Mouse (Mus musculus) brown adipose tissue, adult 24 weeks (tissue): ENCODE results near the gene Gtf3a. TPM values are rescaled to one million over a fixed set of nuclear protein-coding genes. Genes with fewer than 3 reads are reported as not detected.
"Not testable (repeated sequence)": the region's sequence is repeated elsewhere in the genome, so short reads cannot be mapped to it uniquely, and the experiment has no call there.

Source experiments
- H3K27ac ChIP-seq: fragments of 200-500 bp; replicated peaks from 2 replicates; pipeline ENCODE4 v1.5.1; 2012; ENCODE audit warnings: low read depth, mild to moderate bottlenecking, low read length
- H3K4me1 ChIP-seq: fragments of 200-500 bp; 2 replicates; pipeline ENCODE4 v1.6.1; 2012; ENCODE audit warnings: low read length, mixed read lengths; ENCODE audit not compliant: control insufficient read depth, insufficient read depth, insufficient read length
- H3K4me3 ChIP-seq: fragments of 200-500 bp; 2 replicates; pipeline ENCODE4 v1.5.1; 2012; ENCODE audit warnings: low read depth, mild to moderate bottlenecking, low read length, moderate library complexity; ENCODE audit not compliant: insufficient read depth
- polyA plus RNA-seq: library from polyadenylated mRNA; stranded (reverse); fragments of >200 nt; gene quantifications from 2 replicates; pipeline ENCODE4 v1.2.4, GENCODE M21; 2012; ENCODE audit not compliant: missing spikeins, insufficient read depth, insufficient read length

Gene Gtf3a
- 36.4 and 46.3 TPM in 2 replicates for polyA plus RNA-seq

DNA sequence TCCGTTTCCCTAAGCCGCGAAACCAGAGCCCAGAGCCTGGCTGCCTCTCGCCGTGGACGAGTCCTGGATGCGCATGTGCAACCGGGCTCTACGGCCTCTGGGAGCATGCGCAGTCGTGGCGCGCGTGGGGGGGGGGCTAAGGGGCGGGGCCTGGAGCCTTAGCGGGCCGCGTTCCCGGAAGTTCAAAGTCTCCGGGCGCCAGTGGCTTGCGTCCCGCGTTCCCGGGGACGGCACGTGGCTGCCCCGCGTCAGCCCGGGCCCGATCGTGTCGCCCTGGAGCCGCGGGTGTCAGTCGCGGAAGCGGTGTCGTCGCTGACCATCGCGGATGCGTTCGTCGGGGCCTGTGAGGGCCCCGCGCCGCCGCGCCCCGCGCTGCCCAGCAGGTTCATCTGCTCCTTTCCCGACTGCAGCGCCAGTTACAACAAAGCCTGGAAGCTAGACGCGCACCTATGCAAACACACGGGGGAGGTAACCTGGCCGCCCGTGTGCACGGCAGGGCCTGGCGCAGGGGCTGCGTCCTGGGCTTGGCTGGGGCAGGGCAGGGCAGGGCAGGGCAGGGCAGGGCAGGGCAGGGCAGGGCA is at the start of gene Gtf3a:
Gene Gtf3a (plus strand): TSS at position 150 of the 581 bp plus-strand sequence.
- H3K4me1 ChIP-seq, result peaks cover 11% of the 10 kb centered on the region; the same call in 1 of the 2 replicates
- H3K4me3 ChIP-seq, result peak within 1 kb of the TSS; percentile 67
- H3K27ac ChIP-seq, result peak within 1 kb of the TSS; percentile 82

DNA sequence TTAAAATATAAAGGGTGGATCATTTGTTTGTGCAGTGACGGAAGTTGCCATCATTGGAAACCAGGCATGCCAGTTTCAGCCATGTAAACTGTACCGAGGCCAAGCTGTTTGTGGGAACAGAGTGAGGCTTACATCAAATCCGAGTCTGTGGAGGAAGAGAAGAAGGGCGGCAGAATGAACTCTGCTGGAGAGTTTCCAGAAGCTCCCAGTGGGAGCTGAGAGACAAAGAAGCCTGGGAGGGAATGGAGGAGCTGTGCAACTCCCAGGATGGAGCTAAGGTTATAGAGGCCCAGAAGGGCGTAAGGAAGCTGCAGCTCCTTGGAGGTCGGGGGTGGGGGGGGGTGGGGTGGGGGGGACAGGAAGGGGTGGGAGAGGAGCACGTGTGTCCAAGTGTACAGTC is 48.1 kb upstream of the Gtf3a start:
- 0 out of 2 replicates have a peak overlapping the region, but pooled peaks have one; percentile 4 for H3K27ac ChIP-seq
- no peaks in the 10 kb centered on the region for H3K4me1 ChIP-seq
- no peak overlapping the region for H3K4me3 ChIP-seq

DNA sequence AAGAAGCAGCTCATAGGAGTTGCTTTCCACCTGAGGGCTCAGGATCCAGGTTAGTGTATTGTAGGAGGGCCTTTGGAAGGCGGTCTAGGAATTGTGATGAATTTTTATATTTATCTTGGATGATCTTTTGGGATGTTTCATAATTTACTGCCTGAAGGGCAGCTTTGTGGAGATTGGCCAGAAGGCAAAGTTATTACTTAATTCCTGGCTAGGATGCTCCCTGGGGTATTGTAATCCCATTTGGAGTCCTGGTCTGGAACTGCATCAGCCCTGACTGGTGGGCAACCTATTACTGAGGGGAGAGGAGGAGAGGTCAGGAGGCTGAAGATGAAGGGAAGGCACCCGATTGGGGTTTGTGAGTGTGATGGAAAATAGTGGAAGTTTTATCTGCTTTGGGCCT is 47.0 kb upstream of the Gtf3a start:
- no peaks in the 10 kb centered on the region for H3K4me1 ChIP-seq
- no peak overlapping the region for H3K4me3 ChIP-seq
- H3K27ac ChIP-seq, result no peak overlapping the region

DNA sequence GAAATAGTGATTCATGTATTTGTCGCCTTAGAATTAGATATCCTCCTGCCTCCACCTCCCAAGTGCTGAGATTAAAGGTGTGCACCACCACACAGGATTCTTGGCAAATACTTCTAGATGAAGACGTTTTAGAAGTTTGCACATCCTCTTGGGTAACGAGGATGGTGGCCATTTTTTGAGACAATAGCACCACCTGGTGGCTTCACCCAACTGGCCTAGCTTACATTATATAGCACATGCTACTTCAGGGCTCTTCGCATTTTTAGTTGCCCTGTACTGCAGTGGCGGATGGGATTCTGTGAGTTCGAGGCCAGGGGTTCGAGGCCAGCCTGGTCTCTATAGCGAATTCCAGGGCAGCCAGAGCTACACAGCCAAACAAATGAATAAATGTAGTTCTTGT is 44.1 kb upstream of the Gtf3a start:
- Histone ChIP-seq H3K27ac (no peak overlapping the region), H3K4me1 (no peaks in the 10 kb centered on the region), H3K4me3 (no peak overlapping the region)

DNA sequence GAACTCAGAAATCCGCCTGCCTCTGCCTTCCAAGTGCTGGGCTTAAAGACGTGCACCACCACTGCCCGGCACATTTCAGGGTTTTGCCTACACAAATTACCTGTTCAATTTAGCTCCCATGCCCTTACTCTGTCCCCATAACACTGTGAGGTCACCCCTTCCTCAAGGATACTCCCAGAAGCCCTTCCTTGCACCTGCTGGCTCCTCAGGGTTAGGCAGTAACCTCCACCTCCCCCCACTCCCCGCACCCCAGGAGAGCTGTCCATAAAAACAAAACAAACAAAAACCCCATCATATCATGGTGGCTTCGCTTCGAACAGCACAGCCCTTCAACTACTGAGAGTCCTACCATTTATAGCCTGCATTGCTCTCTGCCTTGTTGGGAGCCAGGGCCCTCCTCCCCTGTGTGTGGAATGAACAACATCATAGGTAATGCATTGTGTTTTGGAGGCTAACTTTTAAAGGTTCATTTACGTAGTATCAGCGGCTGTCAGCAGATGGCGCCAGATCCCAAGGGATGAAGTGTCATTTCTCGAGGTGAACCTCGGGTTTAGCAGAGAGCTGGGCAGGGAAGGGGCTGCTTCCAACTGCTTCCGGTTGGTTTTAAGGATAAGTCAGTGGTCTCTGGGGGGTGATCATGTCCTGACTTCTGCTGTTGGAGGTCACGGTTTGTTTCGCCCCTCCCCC is 42.8 kb upstream of the Gtf3a start:
- no peaks in the 10 kb centered on the region for H3K4me1 ChIP-seq
- H3K27ac ChIP-seq, result no peak overlapping the region
- H3K4me3 ChIP-seq, result no peak overlapping the region

DNA sequence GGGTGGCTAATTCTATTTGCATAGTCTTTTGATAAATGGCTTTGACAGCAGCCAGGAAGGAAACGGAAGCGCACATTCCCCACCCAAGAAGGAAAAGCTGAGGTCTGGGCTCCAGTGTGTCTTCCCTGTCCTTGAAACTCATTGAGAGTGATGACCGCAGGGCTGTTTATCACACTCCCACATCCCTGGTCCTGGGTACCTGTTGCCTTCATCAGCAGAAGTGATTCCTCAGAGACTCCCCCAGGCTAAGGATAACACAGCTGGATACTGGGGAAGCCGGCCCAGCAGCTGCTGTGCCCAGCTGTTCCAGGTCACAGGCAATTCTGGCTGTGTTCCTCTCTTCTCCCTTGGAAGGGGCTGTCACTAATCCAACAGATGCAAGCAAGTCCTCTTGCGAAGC is 40.9 kb upstream of the Gtf3a start:
- Histone ChIP-seq H3K4me3 (no peak overlapping the region), H3K27ac (no peak overlapping the region), H3K4me1 (no peaks in the 10 kb centered on the region)

DNA sequence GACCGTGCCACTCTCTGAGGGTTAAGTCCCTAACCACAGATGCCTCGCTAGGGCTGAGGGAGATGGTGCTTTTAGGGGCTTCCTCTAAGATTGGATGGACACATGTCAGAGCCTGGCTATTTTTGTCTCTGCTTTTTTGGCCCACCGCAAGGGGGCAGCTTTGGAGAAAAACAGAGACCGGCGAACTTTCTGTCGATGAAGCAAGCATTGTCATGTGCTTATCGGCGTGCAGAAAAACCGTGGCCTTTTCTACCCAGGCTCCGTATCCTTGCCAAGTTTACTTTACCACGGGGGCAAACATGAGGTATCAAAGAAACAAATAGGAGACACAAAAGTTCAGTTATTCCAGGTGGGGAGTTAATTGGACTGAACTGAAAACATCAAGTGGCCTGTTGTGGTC is 39.8 kb upstream of the Gtf3a start:
- Histone ChIP-seq H3K4me1 (no peaks in the 10 kb centered on the region), H3K4me3 (no peak overlapping the region), H3K27ac (no peak overlapping the region)

DNA sequence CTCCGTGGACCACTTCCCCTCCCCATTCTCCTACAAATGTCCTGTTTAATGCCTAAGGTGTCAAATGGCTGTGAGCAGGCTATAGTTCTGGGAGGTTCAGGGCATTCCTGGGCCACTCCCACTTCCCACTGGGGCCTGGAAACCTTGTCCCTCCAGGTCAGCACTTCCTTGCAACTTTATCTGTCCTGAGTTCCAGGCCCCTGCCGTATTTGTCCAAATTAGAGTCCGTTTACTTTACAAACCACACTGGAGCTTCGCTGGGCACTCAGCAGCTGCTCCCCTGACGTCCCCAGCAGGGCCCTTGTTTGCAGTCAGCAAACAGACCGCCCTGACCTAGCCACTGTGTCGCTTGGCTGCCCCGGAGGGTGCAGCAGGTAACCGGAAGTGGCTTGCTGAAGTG is 36.3 kb upstream of the Gtf3a start:
- Histone ChIP-seq H3K4me3 (no peak overlapping the region), H3K27ac (no peak overlapping the region), H3K4me1 (no peaks in the 10 kb centered on the region)

DNA sequence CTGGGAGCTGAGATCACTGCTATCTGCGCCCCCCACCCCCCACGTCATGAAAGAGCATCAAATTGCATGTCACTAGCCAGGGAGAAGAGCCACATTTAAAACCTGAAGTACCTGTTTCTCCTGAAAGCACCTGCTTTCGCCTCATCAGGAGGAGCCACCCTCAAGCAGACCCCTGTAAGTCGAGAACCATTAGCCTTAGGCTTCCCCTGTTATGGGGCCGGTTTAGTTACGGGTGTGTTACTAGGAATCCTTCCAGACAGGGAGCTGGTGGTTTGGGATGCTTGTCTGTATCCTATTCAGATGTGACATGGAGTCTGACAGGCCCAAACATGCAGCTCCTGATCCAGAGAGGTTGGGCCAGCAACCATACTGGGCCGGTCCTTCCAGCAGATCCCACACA is 35.1 kb upstream of the Gtf3a start:
- Histone ChIP-seq H3K4me3 (no peak overlapping the region), H3K27ac (no peak overlapping the region), H3K4me1 (no peaks in the 10 kb centered on the region)

DNA sequence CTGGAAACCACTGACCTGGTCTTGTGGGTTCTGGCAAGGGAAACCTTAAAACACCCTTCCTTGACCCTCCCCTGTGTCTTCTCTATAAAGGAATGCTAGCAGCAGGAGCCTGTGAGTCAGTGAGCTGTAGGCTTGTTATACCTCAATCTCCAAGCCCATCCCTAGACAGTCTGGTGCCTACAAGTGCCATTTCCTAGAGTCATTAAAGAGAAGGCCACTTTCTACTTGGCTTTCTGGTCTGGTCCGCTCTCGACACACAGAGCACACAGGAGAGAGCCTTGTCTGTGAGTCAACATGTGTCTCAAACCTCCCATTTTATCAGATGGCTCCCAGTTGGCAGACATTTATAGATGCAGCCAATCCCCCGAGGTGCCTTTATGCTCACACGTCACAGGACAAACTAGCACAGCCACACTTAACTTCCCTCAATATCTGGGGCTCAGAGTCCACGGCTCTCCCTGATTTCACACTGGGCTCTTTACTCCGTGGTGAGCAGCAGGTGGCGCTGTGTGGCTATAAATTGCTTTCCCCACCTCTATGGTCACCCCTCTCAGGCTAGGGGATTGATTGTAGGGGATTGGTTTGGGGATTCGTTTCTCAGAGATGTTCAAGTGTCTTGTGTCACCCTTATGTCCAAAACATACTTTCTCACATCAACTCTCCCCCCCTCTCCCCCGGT is 34.2 kb upstream of the Gtf3a start:
- no peak overlapping the region for H3K27ac ChIP-seq
- no peaks in the 10 kb centered on the region for H3K4me1 ChIP-seq
- H3K4me3 ChIP-seq, result no peak overlapping the region

DNA sequence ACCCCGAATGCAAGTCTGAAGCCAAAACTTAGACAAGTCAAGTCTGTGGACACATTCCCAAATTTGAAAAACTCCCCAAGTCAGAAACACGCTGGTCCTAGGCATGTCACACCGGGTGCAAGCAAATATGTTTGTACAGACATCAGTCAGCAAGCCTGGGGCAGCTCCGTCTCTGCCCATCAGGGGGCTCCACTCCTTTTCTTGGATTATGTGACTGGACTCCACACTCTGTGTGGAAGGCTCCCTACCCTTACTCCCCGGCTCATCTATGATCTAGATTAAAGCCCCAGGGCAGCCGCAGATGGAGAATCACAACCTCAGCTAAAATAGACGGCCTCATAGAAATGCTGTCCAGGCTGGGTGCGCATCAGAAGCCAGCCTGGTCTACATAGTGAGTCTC is 32.2 kb upstream of the Gtf3a start:
- Histone ChIP-seq H3K4me1 (no peaks in the 10 kb centered on the region), H3K4me3 (no peak overlapping the region), H3K27ac (no peak overlapping the region)

DNA sequence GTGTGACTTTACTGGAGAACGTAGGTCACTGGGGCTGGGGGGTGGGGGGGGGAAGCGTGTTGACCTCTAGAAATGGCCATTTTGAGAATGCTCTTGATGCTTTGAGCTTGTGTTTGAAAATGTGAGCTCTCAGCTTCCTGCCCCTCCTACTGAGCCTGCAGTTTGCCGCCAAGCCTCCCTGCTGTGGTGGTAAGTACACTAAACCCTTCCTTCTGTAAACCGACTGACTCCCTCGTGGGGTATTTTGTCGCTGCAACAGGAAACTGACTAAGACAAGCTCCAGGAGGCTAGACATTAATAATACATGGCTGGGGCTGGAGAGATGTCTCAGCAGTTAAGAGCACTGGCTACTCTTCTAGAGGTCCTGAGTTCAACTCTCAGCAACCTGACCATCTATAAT is 31.7 kb upstream of the Gtf3a start:
- Histone ChIP-seq H3K27ac (no peak overlapping the region), H3K4me3 (no peak overlapping the region), H3K4me1 (no peaks in the 10 kb centered on the region)

DNA sequence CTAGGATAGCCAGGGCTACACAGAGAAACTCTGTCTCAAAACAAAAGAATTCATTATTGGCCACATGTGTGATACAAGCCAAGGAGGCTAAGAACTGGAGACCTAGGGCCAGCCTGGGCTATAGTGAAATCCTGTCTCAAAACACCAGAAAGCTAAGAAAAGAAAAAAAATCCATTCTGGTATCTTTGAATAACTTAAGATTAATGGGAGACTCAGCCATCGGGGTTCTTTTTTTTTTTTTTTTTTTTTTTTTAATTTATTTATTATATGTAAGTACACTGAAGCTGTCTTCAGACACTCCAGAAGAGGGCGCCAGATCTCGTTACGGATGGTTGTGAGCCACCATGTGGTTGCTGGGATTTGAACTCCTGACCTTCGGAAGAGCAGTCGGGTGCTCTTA is 31.1 kb upstream of the Gtf3a start:
- H3K27ac ChIP-seq, H3K4me1 ChIP-seq, H3K4me3 ChIP-seq: not testable (repeated sequence)

DNA sequence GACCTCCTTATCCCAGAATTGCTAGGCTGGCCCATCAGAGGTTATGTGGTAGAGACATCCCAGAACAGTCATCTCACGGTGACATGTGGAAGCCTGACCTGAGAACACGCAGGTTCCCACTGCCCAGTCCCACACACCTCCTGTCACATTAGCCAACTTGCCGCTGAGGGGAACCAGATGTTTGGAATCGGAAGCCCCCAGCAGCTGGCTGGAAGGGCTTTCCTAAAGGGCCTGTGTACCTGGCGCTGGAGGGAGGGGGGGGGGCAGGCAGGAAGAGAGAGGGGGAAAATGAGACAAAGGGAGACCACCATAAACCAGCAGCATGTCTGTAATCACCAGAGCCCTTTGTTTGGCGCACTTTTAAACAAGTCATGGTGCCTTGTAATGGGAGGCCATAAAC is 28.6 kb upstream of the Gtf3a start:
- Histone ChIP-seq H3K27ac (no peak overlapping the region), H3K4me1 (no peaks in the 10 kb centered on the region), H3K4me3 (no peak overlapping the region)

DNA sequence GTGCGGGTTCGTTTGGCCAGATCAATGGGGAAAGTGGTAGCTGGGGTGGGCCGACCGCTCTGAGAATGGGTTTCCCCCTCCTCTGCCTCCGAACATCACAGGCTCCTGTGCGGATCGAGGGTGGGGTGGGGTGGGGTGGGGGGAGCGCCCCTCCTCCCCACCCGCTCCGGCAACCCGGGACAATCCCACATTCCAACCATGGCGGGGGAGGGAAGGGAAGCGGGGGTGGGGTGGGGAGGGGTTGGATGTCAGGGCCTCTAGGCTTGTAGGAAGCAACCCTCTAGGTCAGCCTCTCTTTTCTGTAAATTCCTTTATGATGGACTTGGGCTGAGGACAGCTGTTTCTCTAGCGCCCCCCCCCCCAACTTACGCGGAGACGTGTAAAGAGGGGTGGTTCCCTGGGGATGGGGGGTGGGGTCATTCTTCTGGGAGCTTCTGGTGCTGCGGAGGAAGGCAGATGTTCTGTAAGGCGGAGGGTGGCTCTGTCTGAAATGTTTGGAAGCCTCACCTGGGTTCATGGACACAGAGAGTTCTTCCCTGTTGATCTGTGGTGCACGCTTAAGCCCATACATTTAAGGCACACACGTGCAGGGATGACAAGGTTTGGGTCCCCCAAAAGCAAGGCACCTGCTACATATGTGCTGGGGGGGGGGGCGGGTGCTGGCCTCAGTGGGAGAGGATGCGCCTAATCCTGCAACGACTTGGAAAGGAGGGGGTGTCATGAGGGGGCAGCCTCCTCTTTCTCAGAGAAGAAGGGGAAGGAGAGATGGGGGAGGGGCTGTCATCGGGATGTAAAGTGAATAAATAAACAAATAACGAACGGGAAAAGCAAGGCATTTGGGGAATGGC is 27.9 kb upstream of the Gtf3a start:
- Histone ChIP-seq H3K4me3 (no peak overlapping the region), H3K27ac (no peak overlapping the region), H3K4me1 (no peaks in the 10 kb centered on the region)
